Mouse (Mus musculus) testis, adult 2 months (tissue): ENCODE results near the gene Parva. TPM values are rescaled to one million over a fixed set of nuclear protein-coding genes. Genes with fewer than 3 reads are reported as not detected.
A peak's percentile ranks its signal among the peaks of the same experiment; 100 is the strongest.

Source experiments
- H3K27ac ChIP-seq: fragments of 200-500 bp; 2 replicates; pipeline ENCODE4 v1.5.1; 2012; ENCODE audit warnings: low read depth, low read length; ENCODE audit not compliant: control insufficient read depth, insufficient read depth
- H3K27me3 ChIP-seq: fragments of 200-500 bp; 2 replicates; pipeline ENCODE4 v1.6.1; 2012; ENCODE audit warnings: mild to moderate bottlenecking, low read length, moderate library complexity; ENCODE audit not compliant: control insufficient read depth, insufficient read depth
- H3K36me3 ChIP-seq: fragments of 200-500 bp; 2 replicates; pipeline ENCODE4 v1.6.1; 2012; ENCODE audit warnings: mild to moderate bottlenecking, low read length; ENCODE audit not compliant: control insufficient read depth, insufficient read depth
- H3K4me1 ChIP-seq: fragments of 200-500 bp; 2 replicates; pipeline ENCODE4 v1.6.1; 2012; ENCODE audit warnings: low read length; ENCODE audit not compliant: control insufficient read depth, insufficient read depth
- H3K4me3 ChIP-seq: fragments of 200-500 bp; 2 replicates; pipeline ENCODE4 v1.5.1; 2012; ENCODE audit warnings: low read depth, mild to moderate bottlenecking, low read length, moderate library complexity, mixed read lengths; ENCODE audit not compliant: control insufficient read depth
- CTCF ChIP-seq: fragments of 200-500 bp; IDR thresholded peaks from 2 replicates; pipeline ENCODE4 v1.5.1; 2012; ENCODE audit warnings: low read depth, mild to moderate bottlenecking, inconsistent platforms, low read length, moderate library complexity; ENCODE audit not compliant: control insufficient read depth, insufficient read depth, insufficient replicate concordance
- POLR2A ChIP-seq: fragments of 200-500 bp; IDR thresholded peaks from 2 replicates; pipeline ENCODE4 v1.6.1; 2012; ENCODE audit warnings: low read depth, mild to moderate bottlenecking, inconsistent platforms, low read length, moderate library complexity; ENCODE audit not compliant: control insufficient read depth
- polyA plus RNA-seq: library from polyadenylated mRNA; depleted of rRNA; stranded (reverse); fragments of >200 nt; gene quantifications from 2 replicates; pipeline ENCODE4 v1.2.3, GENCODE M21; 2012

Gene Parva
- polyA plus RNA-seq, 1 experiment = 5.4 TPM

- TF ChIP-seq POLR2A = no peak
- no peak for TF ChIP-seq CTCF
- Histone ChIP-seq H3K27me3 (no peaks in the 10 kb centered on the region), H3K27ac (no peak overlapping the region), H3K4me3 (no peak overlapping the region), H3K4me1 (no peaks in the 10 kb centered on the region), H3K36me3 (no peaks in the 10 kb centered on the region)
These were observed 176.3 kb downstream of the Parva start for GRCm38 (mm10) chr7:112603496-112604170.

GRCm38 (mm10) chr7:112604209-112604608 lies 176.9 kb downstream of the Parva start:
- Histone ChIP-seq H3K27me3 (no peaks in the 10 kb centered on the region), H3K36me3 (no peaks in the 10 kb centered on the region), H3K4me1 (no peaks in the 10 kb centered on the region), H3K4me3 (no peak overlapping the region), H3K27ac (no peak overlapping the region)
- TF ChIP-seq POLR2A (no peak), CTCF (no peak)

GRCm38 (mm10) chr7:112614046-112614790 lies 186.9 kb downstream of the Parva start:
- H3K36me3 ChIP-seq = no peaks in the 10 kb centered on the region
- no peak overlapping the region for H3K4me3 ChIP-seq
- H3K4me1 ChIP-seq = no peaks in the 10 kb centered on the region
- H3K27ac ChIP-seq = no peak overlapping the region
- TF ChIP-seq POLR2A (no peak), CTCF (no peak)
- H3K27me3 ChIP-seq = no peaks in the 10 kb centered on the region

- H3K27ac ChIP-seq = no peak overlapping the region
- H3K27me3 ChIP-seq = no peaks in the 10 kb centered on the region
- TF ChIP-seq POLR2A (no peak), CTCF (no peak)
- H3K4me3 ChIP-seq = no peak overlapping the region
- H3K36me3 ChIP-seq = no peaks in the 10 kb centered on the region
- H3K4me1 ChIP-seq = no peaks in the 10 kb centered on the region
These were observed 187.7 kb downstream of the Parva start for GRCm38 (mm10) chr7:112614791-112615668.

- Histone ChIP-seq H3K4me1 (no peaks in the 10 kb centered on the region), H3K27me3 (no peaks in the 10 kb centered on the region), H3K4me3 (peak overlapping the region; percentile 54), H3K27ac (no peak overlapping the region), H3K36me3 (no peaks in the 10 kb centered on the region)
- TF ChIP-seq POLR2A (no peak), CTCF (no peak)
These were observed 193.2 kb downstream of the Parva start for GRCm38 (mm10) chr7:112620322-112621179.

GRCm38 (mm10) chr7:112627481-112627880 lies 200.2 kb downstream of the Parva start:
- H3K4me1 ChIP-seq = no peaks in the 10 kb centered on the region
- no peaks in the 10 kb centered on the region for H3K27me3 ChIP-seq
- no peaks in the 10 kb centered on the region for H3K36me3 ChIP-seq
- H3K4me3 ChIP-seq = no peak overlapping the region
- TF ChIP-seq CTCF (no peak), POLR2A (no peak)
- no peak overlapping the region for H3K27ac ChIP-seq
